Mouse (Mus musculus) liver, embryonic 16.5 days (tissue): Measurements from ENCODE around the gene Rapgef4. TPM values are rescaled to one million over a fixed set of nuclear protein-coding genes. Genes with fewer than 3 reads are reported as not detected.
A peak's percentile ranks its signal among the peaks of the same experiment; 100 is the strongest.

Source experiments
- ATAC-seq: fragments of 200-750 bp; cut with Nextera tagmentation; 2 replicates; pipeline ENCODE4 v1.8.0; 2017; ENCODE audit warnings: low read depth, mild to moderate bottlenecking, moderate number of reproducible peaks, moderate library complexity
- H3K27ac ChIP-seq: fragments of 300-500 bp; sonication (generic); 2 replicates; pipeline ENCODE4 v1.5.1; 2014; ENCODE audit warnings: mild to moderate bottlenecking, low read length
- H3K27me3 ChIP-seq: fragments of 300-500 bp; sonication (generic); 2 replicates; pipeline ENCODE4 v1.6.1; 2014; ENCODE audit warnings: low read depth, low read length, mixed read lengths; ENCODE audit not compliant: control insufficient read depth, insufficient read depth
- H3K36me3 ChIP-seq: fragments of 300-500 bp; sonication (generic); 2 replicates; pipeline ENCODE4 v1.6.1; 2014; ENCODE audit warnings: mild to moderate bottlenecking; ENCODE audit not compliant: control insufficient read depth, insufficient read depth
- H3K4me1 ChIP-seq: fragments of 300-500 bp; sonication (generic); 2 replicates; pipeline ENCODE4 v1.6.1; 2014; ENCODE audit warnings: low read depth, low read length, mixed read lengths; ENCODE audit not compliant: control insufficient read depth
- H3K4me2 ChIP-seq: fragments of 300-500 bp; sonication (generic); 2 replicates; pipeline ENCODE4 v1.6.1; 2014; ENCODE audit warnings: low read depth, low read length, mixed read lengths
- H3K4me3 ChIP-seq: fragments of 300-500 bp; sonication (generic); 2 replicates; pipeline ENCODE4 v1.5.1; 2014; ENCODE audit warnings: low read depth, mild to moderate bottlenecking, low read length
- H3K9ac ChIP-seq: fragments of 300-500 bp; sonication (generic); 2 replicates; pipeline ENCODE4 v1.6.1; 2014; ENCODE audit warnings: low read depth, low read length
- H3K9me3 ChIP-seq: fragments of 300-500 bp; sonication (generic); replicated peaks from 2 replicates; pipeline ENCODE4 v1.6.1; 2016; ENCODE audit warnings: low read length; ENCODE audit not compliant: control insufficient read depth
- WGBS: fragments of 180-500 bp; shearing (Covaris S2); extraction: QIAGEN DNeasy Blood & Tissue Kit; methylation state at CpG from one replicate; pipeline ENCODE4 v1.1.7; 2014; ENCODE audit not compliant: insufficient replicate concordance; 5-methylcytosine and 5-hydroxymethylcytosine counted together
- polyA plus RNA-seq: library from polyadenylated mRNA; unstranded; fragments of >200 nt; fragmentation: Nextera tagmentation; extraction: Ambion mirVana; gene quantifications from 2 replicates; pipeline ENCODE4 v1.2.1, GENCODE M21; 2015

Gene Rapgef4
- polyA plus RNA-seq, 1 experiment from 2014 or later: 7.8 TPM

DNA sequence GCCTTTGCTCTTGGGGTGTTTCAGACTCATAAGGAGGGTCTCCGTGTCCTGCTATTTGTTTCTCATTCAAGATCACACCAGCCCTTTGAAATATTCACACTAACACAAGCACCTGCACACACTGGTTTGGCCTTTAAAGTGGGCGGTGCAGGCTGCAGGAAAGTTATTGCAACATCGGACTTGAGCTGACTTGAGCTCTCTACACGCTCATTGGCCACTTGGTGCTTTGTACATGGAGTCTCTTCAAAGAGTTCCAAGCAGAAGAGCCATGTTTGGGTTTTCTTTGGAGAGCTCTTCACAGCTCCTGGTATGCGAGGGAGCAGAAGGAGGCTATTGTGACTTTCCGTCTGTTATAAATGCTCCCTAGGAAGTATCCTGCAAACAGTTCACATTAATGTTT, 139.2 kb downstream of the Rapgef4 start:
- 49% methylated on average over 6 of the region's 6 CpGs for WGBS

DNA sequence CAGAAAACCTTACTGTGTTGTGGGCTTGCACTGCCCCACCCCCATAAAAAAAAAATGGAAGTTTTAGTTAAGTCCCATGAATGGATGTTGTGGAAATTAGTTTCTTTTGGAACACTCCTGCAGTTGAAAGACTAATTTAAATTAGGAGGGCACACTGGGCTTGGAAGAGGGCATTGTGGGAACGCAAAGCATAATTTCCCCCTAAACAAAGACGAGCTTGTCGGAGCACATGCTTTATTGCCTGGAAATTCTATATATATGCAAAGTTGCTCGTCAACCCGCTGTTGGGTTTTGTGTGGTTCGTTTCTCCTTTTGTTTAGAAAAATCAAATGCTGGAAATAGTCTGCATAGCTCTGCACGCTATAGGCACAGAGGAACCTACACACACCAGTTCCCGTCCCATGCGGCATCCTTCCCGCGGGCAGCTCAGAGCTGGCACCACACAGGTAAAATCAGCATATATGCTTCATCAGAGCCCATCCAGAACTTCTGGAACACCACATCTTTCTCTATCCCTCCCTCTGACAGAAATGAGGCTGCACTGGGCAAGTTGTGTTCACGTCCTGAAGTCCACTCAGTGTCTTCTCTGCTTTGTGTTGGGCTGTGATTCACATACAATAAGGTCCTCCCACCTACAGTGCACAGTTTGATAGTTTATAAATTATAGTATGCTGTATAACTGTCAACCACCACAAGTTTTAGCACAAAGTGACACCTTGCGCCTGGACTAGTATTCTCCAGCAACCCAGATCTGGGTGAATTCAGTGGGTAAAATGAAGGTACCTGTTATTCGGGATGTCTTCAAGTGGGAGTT, 141.6 kb downstream of the Rapgef4 start:
- no peak overlapping the region for H3K4me2 ChIP-seq
- H3K27me3 ChIP-seq: no peaks in the 10 kb centered on the region
- H3K9ac ChIP-seq: no peak overlapping the region
- 77% methylated on average over 14 of the region's 14 CpGs for WGBS
- H3K27ac ChIP-seq: no peak overlapping the region
- no peaks in the 10 kb centered on the region; the same call in 1 of the 2 replicates for H3K4me1 ChIP-seq
- H3K36me3 ChIP-seq: no peaks in the 10 kb centered on the region
- no peak overlapping the region for H3K4me3 ChIP-seq
- H3K9me3 ChIP-seq: no peaks in the 10 kb centered on the region
- ATAC-seq: no peak

More for the DNA sequence above, 139.2 kb downstream of the Rapgef4 start:
- H3K9ac ChIP-seq: no peak overlapping the region
- no peak for ATAC-seq
- no peak overlapping the region for H3K4me2 ChIP-seq
- no peaks in the 10 kb centered on the region for H3K36me3 ChIP-seq
- no peaks in the 10 kb centered on the region for H3K9me3 ChIP-seq
- no peaks in the 10 kb centered on the region for H3K4me1 ChIP-seq
- no peak overlapping the region for H3K27ac ChIP-seq
- no peak overlapping the region for H3K4me3 ChIP-seq
- no peaks in the 10 kb centered on the region for H3K27me3 ChIP-seq

DNA sequence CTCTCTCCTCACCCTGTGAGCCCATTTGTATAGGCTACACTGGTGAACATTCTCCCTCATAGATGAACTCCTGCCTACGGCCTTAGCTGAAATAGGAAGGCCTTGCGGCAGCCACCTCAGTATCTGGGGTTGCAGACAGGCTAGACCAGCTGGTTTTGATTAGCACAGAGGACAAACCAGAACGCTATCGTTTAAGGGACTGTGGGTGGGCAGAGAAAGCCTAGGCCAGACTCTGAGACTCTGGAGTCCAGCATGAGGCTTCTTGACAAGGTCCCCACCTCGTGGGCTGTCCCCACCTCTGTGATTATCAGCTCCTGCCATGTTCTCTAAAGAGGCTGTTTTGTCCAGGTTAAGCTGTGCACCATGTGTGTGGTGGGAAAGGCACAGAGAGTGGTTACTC, 142.8 kb downstream of the Rapgef4 start:
- WGBS: 27% methylated on average over 5 of the region's 5 CpGs
- Histone ChIP-seq H3K27me3 (no peaks in the 10 kb centered on the region), H3K9ac (no peak overlapping the region), H3K4me2 (no peak overlapping the region), H3K9me3 (no peaks in the 10 kb centered on the region), H3K4me1 (no peaks in the 10 kb centered on the region; the same call in 1 of the 2 replicates), H3K27ac (no peak overlapping the region), H3K36me3 (no peaks in the 10 kb centered on the region), H3K4me3 (no peak overlapping the region)
- 0 out of 2 replicates have a peak, but pooled peaks have one; percentile 16 for ATAC-seq

DNA sequence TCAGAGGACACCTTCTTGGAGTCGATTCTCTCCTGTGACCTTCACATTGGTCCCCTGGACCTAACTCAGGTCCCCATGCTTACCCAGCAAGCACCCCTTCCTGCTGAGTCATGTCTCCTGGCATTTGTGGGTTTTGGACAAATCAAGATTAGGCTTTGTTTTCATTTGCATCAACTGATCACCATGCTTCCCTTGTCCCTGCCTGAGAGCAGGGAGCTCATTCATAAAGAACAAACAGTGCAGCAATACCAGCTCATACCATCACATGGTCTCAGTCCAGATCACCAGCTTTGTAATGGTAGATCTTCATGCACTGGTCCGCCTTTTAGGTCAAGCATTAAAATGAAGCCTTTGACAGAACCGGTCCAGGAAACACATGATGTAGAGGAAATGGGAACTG, 144.7 kb downstream of the Rapgef4 start:
- no peak for ATAC-seq
- 24% methylated on average over 3 of the region's 3 CpGs for WGBS
- H3K9me3 ChIP-seq: no peaks in the 10 kb centered on the region
- H3K9ac ChIP-seq: no peak overlapping the region
- no peaks in the 10 kb centered on the region for H3K27me3 ChIP-seq
- no peak overlapping the region for H3K27ac ChIP-seq
- no peak overlapping the region for H3K4me3 ChIP-seq
- no peaks in the 10 kb centered on the region for H3K36me3 ChIP-seq
- no peaks in the 10 kb centered on the region; the same call in 1 of the 2 replicates for H3K4me1 ChIP-seq
- no peak overlapping the region for H3K4me2 ChIP-seq

DNA sequence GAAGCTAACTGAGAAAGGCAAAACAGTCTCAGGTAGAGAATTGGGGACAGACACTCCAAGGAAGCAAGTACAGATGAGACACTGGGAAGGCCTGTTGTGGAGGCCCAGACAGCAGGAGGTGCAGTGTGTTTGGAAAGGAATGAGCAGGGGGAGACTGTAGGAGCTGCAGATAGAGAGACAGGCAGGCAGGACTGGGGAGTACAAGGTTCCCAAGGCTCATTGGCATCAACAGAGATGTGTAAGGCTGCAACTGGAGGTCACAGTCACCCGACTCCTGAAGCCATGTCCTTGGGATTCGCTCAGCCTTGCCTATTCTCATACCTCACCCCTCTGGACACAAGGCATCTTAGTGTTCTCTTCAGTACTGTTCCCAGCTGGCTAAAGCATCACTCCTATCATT, 145.4 kb downstream of the Rapgef4 start:
- Histone ChIP-seq H3K27ac (no peak overlapping the region), H3K4me3 (no peak overlapping the region), H3K4me2 (no peak overlapping the region), H3K9ac (no peak overlapping the region), H3K4me1 (no peaks in the 10 kb centered on the region; the same call in 1 of the 2 replicates), H3K9me3 (no peaks in the 10 kb centered on the region), H3K27me3 (no peaks in the 10 kb centered on the region), H3K36me3 (no peaks in the 10 kb centered on the region)
- no peak for ATAC-seq
- WGBS: 60% methylated on average over 2 of the region's 2 CpGs

DNA sequence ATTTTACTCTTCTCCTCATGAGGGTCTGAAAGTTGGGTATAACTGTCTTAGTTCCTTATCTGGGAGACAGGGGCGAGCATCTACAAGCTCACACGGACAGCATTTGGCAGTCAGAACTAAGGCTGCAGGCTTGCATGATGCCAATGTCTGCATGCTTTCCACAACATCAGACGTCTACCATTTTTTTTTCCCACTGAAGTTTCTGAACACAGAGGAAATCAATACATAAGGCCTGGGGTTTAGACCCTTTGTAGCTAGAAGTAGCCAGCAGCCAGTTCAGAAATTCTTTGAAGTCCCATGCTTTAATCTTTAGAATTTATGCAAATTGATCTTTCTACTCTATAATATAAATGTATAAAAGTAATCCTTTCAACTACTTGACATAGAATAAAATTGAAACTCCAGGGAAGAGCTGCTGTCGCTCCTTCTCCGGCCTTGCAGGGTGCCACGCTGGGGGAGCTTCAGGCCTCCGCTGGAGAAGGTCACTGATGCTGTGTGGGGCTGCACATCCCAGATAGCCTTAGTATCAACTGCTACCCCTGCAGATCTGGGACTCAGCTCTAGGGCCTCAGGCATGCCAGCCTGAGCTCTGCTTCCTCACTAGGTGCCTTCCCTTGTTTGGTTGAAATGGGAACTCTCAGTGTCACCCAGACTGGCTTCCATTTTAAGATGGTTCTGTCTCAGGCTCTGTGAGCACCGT, 148.7 kb downstream of the Rapgef4 start:
- H3K9me3 ChIP-seq: no peaks in the 10 kb centered on the region
- H3K27me3 ChIP-seq: no peaks in the 10 kb centered on the region
- H3K4me3 ChIP-seq: no peak overlapping the region
- no peaks in the 10 kb centered on the region; the same call in 1 of the 2 replicates for H3K4me1 ChIP-seq
- no peak overlapping the region for H3K9ac ChIP-seq
- H3K4me2 ChIP-seq: no peak overlapping the region
- no peaks in the 10 kb centered on the region for H3K36me3 ChIP-seq
- WGBS: 67% methylated on average over 8 of the region's 8 CpGs
- no peak overlapping the region for H3K27ac ChIP-seq
- no peak for ATAC-seq

DNA sequence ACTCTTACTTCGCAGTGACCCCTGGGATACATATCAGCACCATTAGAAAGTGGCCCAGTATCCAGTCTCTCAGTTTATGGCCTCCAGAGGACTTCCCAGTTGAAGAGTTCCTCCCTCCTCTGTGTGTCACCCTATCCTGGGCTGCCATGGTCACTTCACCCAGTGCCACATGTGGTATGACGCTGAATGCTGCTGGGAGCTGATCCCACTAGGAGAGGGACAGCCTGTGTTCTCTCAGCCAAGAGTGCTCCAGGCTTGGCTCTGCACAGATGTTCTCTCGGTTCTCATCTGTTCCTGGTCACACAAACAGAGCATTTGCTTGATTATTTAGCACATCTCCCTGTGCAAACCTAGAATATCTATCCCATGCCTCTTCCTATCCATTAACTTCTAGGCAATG, 151.2 kb downstream of the Rapgef4 start:
- no peaks in the 10 kb centered on the region for H3K27me3 ChIP-seq
- no peak overlapping the region for H3K4me2 ChIP-seq
- no peaks in the 10 kb centered on the region for H3K9me3 ChIP-seq
- H3K27ac ChIP-seq: no peak overlapping the region
- no peak for ATAC-seq
- WGBS: 66% methylated on average over 3 of the region's 3 CpGs
- no peaks in the 10 kb centered on the region for H3K4me1 ChIP-seq
- H3K4me3 ChIP-seq: no peak overlapping the region
- no peaks in the 10 kb centered on the region for H3K36me3 ChIP-seq
- no peak overlapping the region for H3K9ac ChIP-seq

DNA sequence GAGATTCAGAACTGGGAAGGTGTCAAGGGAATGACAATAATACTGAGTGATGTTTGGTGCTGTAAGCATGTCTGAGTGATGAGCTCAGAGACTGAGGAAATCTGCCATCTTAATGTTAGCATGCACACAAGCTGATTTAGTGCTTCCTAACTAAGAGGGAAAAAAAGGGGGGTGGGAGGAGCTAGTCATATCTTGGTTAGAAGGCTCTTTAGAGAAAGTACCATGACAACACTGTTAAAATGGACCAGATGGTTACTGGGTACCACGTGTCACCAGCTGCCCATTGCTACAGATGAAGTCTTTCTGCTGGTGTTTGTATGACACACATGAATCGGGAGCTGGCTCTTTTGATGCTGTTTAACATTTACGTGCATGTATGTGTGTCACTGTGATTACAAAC, 155.0 kb downstream of the Rapgef4 start:
- H3K27ac ChIP-seq: no peak overlapping the region
- no peaks in the 10 kb centered on the region for H3K36me3 ChIP-seq
- no peaks in the 10 kb centered on the region for H3K27me3 ChIP-seq
- H3K4me2 ChIP-seq: no peak overlapping the region
- no peak overlapping the region for H3K4me3 ChIP-seq
- no peak for ATAC-seq
- no peaks in the 10 kb centered on the region for H3K4me1 ChIP-seq
- 47% methylated on average over 3 of the region's 3 CpGs for WGBS
- H3K9ac ChIP-seq: no peak overlapping the region
- H3K9me3 ChIP-seq: no peaks in the 10 kb centered on the region
